Mouse (Mus musculus): ENCODE results near the gene Med23.

Med23 gene

GRCm38 (mm10) chr10:24886008-24886407, 16.2 kb downstream of the Med23 start:
- no peak for DNase-seq

- no peak for DNase-seq
Observed at GRCm38 (mm10) chr10:24888343-24888742, 18.6 kb downstream of the Med23 start.

GRCm38 (mm10) chr10:24895927-24896326, 26.1 kb downstream of the Med23 start:
- DNase-seq = peak; percentile 25

- DNase-seq = no peak
Observed at GRCm38 (mm10) chr10:24905627-24906026, 35.8 kb downstream of the Med23 start.

GRCm38 (mm10) chr10:24911199-24911598, 41.4 kb downstream of the Med23 start:
- peak; percentile 28 for DNase-seq

GRCm38 (mm10) chr10:24912576-24912975, 42.8 kb downstream of the Med23 start:
- DNase-seq = no peak

GRCm38 (mm10) chr10:24915486-24915885, 45.7 kb downstream of the Med23 start:
- no peak for DNase-seq

GRCm38 (mm10) chr10:24922977-24923376, 53.2 kb downstream of the Med23 start:
- DNase-seq = no peak

GRCm38 (mm10) chr10:24924296-24924695, 54.5 kb downstream of the Med23 start:
- no peak for DNase-seq

GRCm38 (mm10) chr10:24926380-24926779, 56.6 kb downstream of the Med23 start:
- DNase-seq = no peak

- no peak for DNase-seq
Observed at GRCm38 (mm10) chr10:24926962-24927720, 57.4 kb downstream of the Med23 start, which contains the start of gene Arg1. TSS of gene Arg1 (minus strand) at chr10:24927484.

- no peak for DNase-seq
Observed at GRCm38 (mm10) chr10:24928072-24928471, 58.3 kb downstream of the Med23 start.

- no peak for DNase-seq
Observed at GRCm38 (mm10) chr10:24930143-24930542, 60.4 kb downstream of the Med23 start.

- no peak for DNase-seq
Observed at GRCm38 (mm10) chr10:24947871-24948270, 78.1 kb downstream of the Med23 start.

- DNase-seq = no peak
Observed at GRCm38 (mm10) chr10:24948278-24948677, 78.5 kb downstream of the Med23 start.

- no peak for DNase-seq
Observed at GRCm38 (mm10) chr10:24950223-24950622, 80.4 kb downstream of the Med23 start.

GRCm38 (mm10) chr10:24951575-24951974, 81.8 kb downstream of the Med23 start:
- no peak for DNase-seq

- no peak for DNase-seq
Observed at GRCm38 (mm10) chr10:24952549-24952948, 82.8 kb downstream of the Med23 start.

GRCm38 (mm10) chr10:24953876-24954275, 84.1 kb downstream of the Med23 start:
- DNase-seq = no peak

- no peak for DNase-seq
Observed at GRCm38 (mm10) chr10:24958280-24959042, 88.7 kb downstream of the Med23 start.

- no peak for DNase-seq
Observed at GRCm38 (mm10) chr10:24959043-24959916, 89.5 kb downstream of the Med23 start.

- no peak for DNase-seq
Observed at GRCm38 (mm10) chr10:24961112-24961511, 91.3 kb downstream of the Med23 start.

GRCm38 (mm10) chr10:24961889-24962288, 92.1 kb downstream of the Med23 start:
- DNase-seq = no peak

Measured in layer of hippocampus, adult 9-11 months (tissue).